Mouse (Mus musculus) midbrain, embryonic 14.5 days (tissue): ENCODE measurements around the gene Plxna2. TPM values are rescaled to one million over a fixed set of nuclear protein-coding genes. Genes with fewer than 3 reads are reported as not detected.

Experiments
- ATAC-seq: fragments of 200-750 bp; cut with Nextera tagmentation; 2 replicates; pipeline ENCODE4 v1.8.0; 2017; ENCODE audit warnings: moderate number of reproducible peaks, moderate library complexity; ENCODE audit not compliant: low FRiP score, low TSS enrichment
- DNase-seq: peaks from one replicate; pipeline ENCODE4 v3.0.0-alpha.2; 2015
- H3K27ac ChIP-seq: fragments of 300-500 bp; sonication (generic); replicated peaks from 2 replicates; pipeline ENCODE4 v1.5.1; 2014; ENCODE audit warnings: mild to moderate bottlenecking, low read depth, low read length, moderate library complexity
- H3K27me3 ChIP-seq: fragments of 300-500 bp; sonication (generic); 2 replicates; pipeline ENCODE4 v1.6.1; 2014; ENCODE audit warnings: low read length, control low read depth, mixed read lengths; ENCODE audit not compliant: control insufficient read depth, insufficient read depth
- H3K36me3 ChIP-seq: fragments of 300-500 bp; sonication (generic); 2 replicates; pipeline ENCODE4 v1.6.1; 2014; ENCODE audit warnings: low read length, control low read depth; ENCODE audit not compliant: control insufficient read depth, insufficient read depth
- H3K4me1 ChIP-seq: fragments of 300-500 bp; sonication (generic); 2 replicates; pipeline ENCODE4 v1.6.1; 2014; ENCODE audit warnings: mild to moderate bottlenecking, antibody characterized with exemption, low read length, control low read depth; ENCODE audit not compliant: control insufficient read depth, insufficient read depth
- H3K4me2 ChIP-seq: fragments of 300-500 bp; sonication (generic); 2 replicates; pipeline ENCODE4 v1.6.1; 2014; ENCODE audit warnings: mild to moderate bottlenecking, low read length, moderate library complexity
- H3K4me3 ChIP-seq: fragments of 300-500 bp; sonication (generic); replicated peaks from 2 replicates; pipeline ENCODE4 v1.5.1; 2014; ENCODE audit warnings: low read depth, low read length
- H3K9ac ChIP-seq: fragments of 300-500 bp; sonication (generic); replicated peaks from 2 replicates; pipeline ENCODE4 v1.6.1; 2014; ENCODE audit warnings: mild to moderate bottlenecking, low read length, moderate library complexity
- H3K9me3 ChIP-seq: fragments of 300-500 bp; sonication (generic); 2 replicates; pipeline ENCODE4 v1.6.1; 2016; ENCODE audit warnings: low read length, control low read depth, mixed read lengths; ENCODE audit not compliant: control insufficient read depth
- WGBS: fragments of 180-500 bp; shearing (Covaris S2); extraction: QIAGEN DNeasy Blood & Tissue Kit; methylation state at CpG from one replicate; pipeline ENCODE4 v1.1.7; 2014; 5-methylcytosine and 5-hydroxymethylcytosine counted together
- polyA plus RNA-seq: library from polyadenylated mRNA; unstranded; fragments of >200 nt; fragmentation: Nextera tagmentation; extraction: Ambion mirVana; gene quantifications from 2 replicates; pipeline ENCODE4 v1.2.1, GENCODE M21; 2014

The Plxna2 gene
- polyA plus RNA-seq, 1 experiment from 2014 or later, result 24.1 TPM

DNA sequence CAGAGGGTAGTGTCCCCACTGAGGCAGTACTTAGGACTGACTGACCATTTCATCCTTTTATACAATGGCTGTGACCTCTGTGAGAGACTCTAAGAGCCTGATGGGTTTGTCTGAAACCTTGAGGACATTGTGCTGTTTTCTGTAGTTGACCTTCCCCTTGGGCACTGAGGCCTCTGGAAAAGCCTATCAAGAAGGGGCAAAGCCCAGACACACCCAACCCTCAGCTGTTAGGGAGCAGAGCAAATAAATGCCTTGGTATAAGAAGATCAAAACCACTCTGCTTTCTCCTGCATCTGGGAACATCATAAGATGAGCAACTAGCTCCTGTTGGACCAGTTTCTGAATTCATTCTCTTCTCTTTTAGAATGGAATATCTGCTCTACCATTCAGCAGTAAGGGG lies 191.6 kb downstream of the Plxna2 start:
- no peaks in the 10 kb centered on the region for H3K4me1 ChIP-seq
- no peak overlapping the region for H3K4me3 ChIP-seq
- H3K9me3 ChIP-seq, result no peaks in the 10 kb centered on the region
- DNase-seq (no peak), ATAC-seq (no peak)
- H3K27ac ChIP-seq, result no peak overlapping the region
- H3K4me2 ChIP-seq, result no peak overlapping the region
- H3K9ac ChIP-seq, result no peak overlapping the region
- H3K36me3 ChIP-seq, result peaks cover 91% of the 10 kb centered on the region
- no peaks in the 10 kb centered on the region for H3K27me3 ChIP-seq

DNA sequence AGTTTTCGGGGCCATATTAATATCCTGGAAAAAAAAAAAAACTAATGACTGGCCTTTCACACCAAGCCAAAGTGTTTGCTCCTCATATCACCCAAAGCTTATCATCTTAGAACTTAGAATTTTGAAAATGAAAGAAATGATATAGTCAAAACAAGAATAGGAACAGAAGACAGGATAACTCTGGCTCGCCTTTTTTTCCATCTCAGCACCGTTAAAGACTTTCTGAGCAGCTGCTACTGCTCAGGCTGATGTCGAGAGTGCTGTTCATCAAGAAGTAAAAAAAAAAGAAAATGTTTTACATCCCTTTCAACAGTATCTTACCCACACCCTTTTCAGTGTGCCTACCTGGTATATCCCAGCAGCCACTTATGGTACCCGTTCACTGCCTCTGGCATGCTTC lies 196.2 kb downstream of the Plxna2 start:
- H3K4me1 ChIP-seq, result no peaks in the 10 kb centered on the region
- H3K4me2 ChIP-seq, result no peak overlapping the region
- H3K27me3 ChIP-seq, result no peaks in the 10 kb centered on the region
- H3K27ac ChIP-seq, result no peak overlapping the region
- ATAC-seq, result no peak
- H3K9ac ChIP-seq, result no peak overlapping the region
- H3K9me3 ChIP-seq, result no peaks in the 10 kb centered on the region
- H3K36me3 ChIP-seq, result peaks cover 50% of the 10 kb centered on the region
- 91% methylated on average over 5 of the region's 5 CpGs for WGBS
- H3K4me3 ChIP-seq, result no peak overlapping the region
- no peak for DNase-seq

- DNase-seq, result peak; percentile 18
- 46% methylated on average over 1 of the region's 1 CpGs for WGBS
- no peak overlapping the region for H3K4me2 ChIP-seq
- no peak for ATAC-seq
- no peaks in the 10 kb centered on the region for H3K9me3 ChIP-seq
- no peak overlapping the region for H3K27ac ChIP-seq
- H3K9ac ChIP-seq, result no peak overlapping the region
- H3K27me3 ChIP-seq, result no peaks in the 10 kb centered on the region
- no peaks in the 10 kb centered on the region for H3K4me1 ChIP-seq
- H3K4me3 ChIP-seq, result no peak overlapping the region
- peaks cover 38% of the 10 kb centered on the region for H3K36me3 ChIP-seq
These were observed 197.5 kb downstream of the Plxna2 start for GRCm38 (mm10) chr1:194815547-194815946.

GRCm38 (mm10) chr1:194816913-194817312 lies 198.9 kb downstream of the Plxna2 start:
- Histone ChIP-seq H3K27me3 (no peaks in the 10 kb centered on the region), H3K36me3 (peaks cover 26% of the 10 kb centered on the region), H3K4me3 (no peak overlapping the region), H3K4me2 (no peak overlapping the region), H3K4me1 (no peaks in the 10 kb centered on the region), H3K27ac (no peak overlapping the region), H3K9me3 (no peaks in the 10 kb centered on the region), H3K9ac (no peak overlapping the region)
- WGBS, result 33% methylated on average over 2 of the region's 2 CpGs
- ATAC-seq (peak; percentile 67; the same call in 1 of the 2 replicates), DNase-seq (peak; percentile 88)

- DNase-seq, result no peak
- no peaks in the 10 kb centered on the region for H3K36me3 ChIP-seq
- H3K27me3 ChIP-seq, result no peaks in the 10 kb centered on the region
- H3K27ac ChIP-seq, result no peak overlapping the region
- no peak for ATAC-seq
- H3K9ac ChIP-seq, result no peak overlapping the region
- H3K4me1 ChIP-seq, result no peaks in the 10 kb centered on the region
- H3K9me3 ChIP-seq, result no peaks in the 10 kb centered on the region
- H3K4me3 ChIP-seq, result no peak overlapping the region
- 93% methylated on average over 4 of the region's 4 CpGs for WGBS
- H3K4me2 ChIP-seq, result no peak overlapping the region
These were observed 202.9 kb downstream of the Plxna2 start for GRCm38 (mm10) chr1:194820953-194821352.

GRCm38 (mm10) chr1:194821721-194822120 lies 203.7 kb downstream of the Plxna2 start:
- DNase-seq, result no peak
- Histone ChIP-seq H3K4me3 (no peak overlapping the region), H3K9ac (no peak overlapping the region), H3K36me3 (no peaks in the 10 kb centered on the region), H3K4me2 (no peak overlapping the region), H3K9me3 (no peaks in the 10 kb centered on the region), H3K27ac (no peak overlapping the region), H3K4me1 (no peaks in the 10 kb centered on the region), H3K27me3 (no peaks in the 10 kb centered on the region)
- no peak for ATAC-seq
- WGBS, result 85% methylated on average over 1 of the region's 1 CpGs

- DNase-seq (no peak), ATAC-seq (no peak)
- Histone ChIP-seq H3K36me3 (no peaks in the 10 kb centered on the region), H3K4me1 (no peaks in the 10 kb centered on the region), H3K27me3 (no peaks in the 10 kb centered on the region), H3K9me3 (no peaks in the 10 kb centered on the region), H3K9ac (no peak overlapping the region), H3K27ac (no peak overlapping the region), H3K4me2 (no peak overlapping the region), H3K4me3 (no peak overlapping the region)
These were observed 210.3 kb downstream of the Plxna2 start for GRCm38 (mm10) chr1:194828316-194828715.

DNA sequence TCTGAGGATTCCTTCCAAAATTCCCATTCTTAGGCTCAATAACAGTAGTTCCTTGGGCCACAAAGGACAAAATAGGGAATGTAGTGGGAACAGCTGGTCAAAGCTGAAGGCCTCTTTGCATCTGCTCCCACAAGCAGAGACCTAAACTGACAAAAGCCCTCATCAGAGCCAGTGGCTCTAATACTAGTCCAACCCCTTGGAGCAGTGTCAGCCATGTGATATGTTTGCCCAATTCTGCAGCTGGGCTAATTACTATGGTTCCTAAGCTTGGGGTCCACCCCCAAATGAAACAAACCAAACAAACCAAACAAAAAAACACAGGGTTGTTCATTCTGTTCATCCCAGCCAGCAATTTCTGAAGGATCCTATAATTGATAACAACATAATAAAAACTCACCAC lies 217.2 kb downstream of the Plxna2 start:
- ATAC-seq (no peak), DNase-seq (no peak)
- no peak overlapping the region for H3K27ac ChIP-seq

DNA sequence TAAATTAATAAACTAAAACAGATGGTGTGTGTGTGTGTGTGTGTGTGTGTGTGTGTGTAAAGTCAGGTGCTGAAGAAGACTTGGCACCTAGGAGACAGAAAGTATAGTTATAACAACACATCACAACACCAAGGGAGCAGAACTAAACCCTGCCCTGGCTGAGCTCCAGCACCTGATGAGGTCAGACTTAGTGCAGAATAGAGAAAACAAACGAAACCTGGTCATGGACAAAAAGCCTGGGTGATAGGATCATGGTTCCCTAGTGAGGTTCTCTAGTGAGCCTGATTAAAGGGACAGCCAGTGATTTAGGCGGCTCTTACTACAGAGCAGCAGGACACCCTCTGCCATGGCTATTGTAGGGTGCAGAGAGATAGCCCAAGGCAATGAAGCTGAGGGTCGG lies 218.2 kb downstream of the Plxna2 start:
- H3K27ac ChIP-seq, result no peak overlapping the region
- ATAC-seq, result no peak
- H3K27me3 ChIP-seq, result no peaks in the 10 kb centered on the region
- H3K9ac ChIP-seq, result no peak overlapping the region
- no peaks in the 10 kb centered on the region for H3K9me3 ChIP-seq
- no peak overlapping the region for H3K4me3 ChIP-seq
- H3K4me1 ChIP-seq, result no peaks in the 10 kb centered on the region
- no peaks in the 10 kb centered on the region for H3K36me3 ChIP-seq
- DNase-seq, result no peak
- WGBS, result 62% methylated on average over 3 of the region's 3 CpGs
- no peak overlapping the region for H3K4me2 ChIP-seq

More for the DNA sequence above, 217.2 kb downstream of the Plxna2 start:
- Histone ChIP-seq H3K4me3 (no peak overlapping the region), H3K4me1 (no peaks in the 10 kb centered on the region), H3K27me3 (no peaks in the 10 kb centered on the region), H3K9ac (no peak overlapping the region), H3K4me2 (no peak overlapping the region), H3K36me3 (no peaks in the 10 kb centered on the region), H3K9me3 (no peaks in the 10 kb centered on the region)
